Mouse (Mus musculus): Measurements from ENCODE around the gene Gnb3. TPM values are rescaled to one million over a fixed set of nuclear protein-coding genes. Genes with fewer than 3 reads are reported as not detected.
"Not testable (repeated sequence)": the region's sequence is repeated elsewhere in the genome, so short reads cannot be mapped to it uniquely, and the experiment has no call there.

The Gnb3 gene
- total RNA-seq, 4 experiments from 2014 or later, result 0.70 to 1.1 (median 1.0) TPM

- no peak for DNase-seq (ENCODE audit: low spot score in 2 of 2)
Measured at GRCm38 (mm10) chr6:124803061-124803460, 37.0 kb downstream of the Gnb3 start.

GRCm38 (mm10) chr6:124802400-124802799, 37.7 kb downstream of the Gnb3 start:
- not testable (repeated sequence) for DNase-seq (ENCODE audit: low spot score in 2 of 2)

- DNase-seq (ENCODE audit: low spot score in 2 of 2), result no peak
Measured at GRCm38 (mm10) chr6:124796200-124796599, 43.9 kb downstream of the Gnb3 start.

- DNase-seq (ENCODE audit: low spot score in 2 of 2), result no peak
Measured at GRCm38 (mm10) chr6:124795781-124796180, 44.3 kb downstream of the Gnb3 start.

GRCm38 (mm10) chr6:124791911-124792310, 48.2 kb downstream of the Gnb3 start:
- no peak for DNase-seq (ENCODE audit: low spot score in 2 of 2)

GRCm38 (mm10) chr6:124790121-124790520, 50.0 kb downstream of the Gnb3 start:
- no peak for DNase-seq (ENCODE audit: low spot score in 2 of 2)

GRCm38 (mm10) chr6:124789519-124789918, 50.6 kb downstream of the Gnb3 start:
- DNase-seq (ENCODE audit: low spot score in 2 of 2), result no peak

GRCm38 (mm10) chr6:124787722-124788121, 52.4 kb downstream of the Gnb3 start:
- DNase-seq (ENCODE audit: low spot score in 2 of 2), result no peak

GRCm38 (mm10) chr6:124786756-124787420, 53.2 kb downstream of the Gnb3 start:
- DNase-seq (ENCODE audit: low spot score in 2 of 2), result no peak

Other genes starting within 250 kb of the Gnb3 start
- gene C1s2, start 204.2 kb downstream of the Gnb3 start, total RNA-seq (2022), result under 1 TPM; 0.44 to 0.70 (median 0.51) TPM
- 10 to 100 TPM; 12.6 to 18.1 (median 15.6) TPM for gene Lpcat3, start 177.2 kb downstream of the Gnb3 start, total RNA-seq (2022)
- gene Emg1, start 128.1 kb downstream of the Gnb3 start, total RNA-seq (2022), result 10 to 100 TPM; 62.1 to 74.4 (median 66.1) TPM
- 100 to 1,000 TPM; 140 to 157 (median 153) TPM for gene Phb2, start 127.9 kb downstream of the Gnb3 start, total RNA-seq (2022)
- gene Ptpn6, start 101.6 kb downstream of the Gnb3 start, total RNA-seq (2022), result 1 to 10 TPM in 3 of 4 experiments, under 1 TPM in 1; 0.80 to 2.0 (median 1.2) TPM
- gene Grcc10, start 98.9 kb downstream of the Gnb3 start, total RNA-seq (2022), result 100 to 1,000 TPM; 146 to 173 (median 164) TPM
- gene Gm45234, start 84.3 kb downstream of the Gnb3 start, total RNA-seq (2022), result not detected
- gene Atn1, start 83.8 kb downstream of the Gnb3 start, total RNA-seq (2022), result 10 to 100 TPM; 41.9 to 59.4 (median 49.2) TPM
- gene Eno2, start 70.6 kb downstream of the Gnb3 start, total RNA-seq (2022), result 1 to 10 TPM in 3 of 4 experiments, under 1 TPM in 1; 0.75 to 1.4 (median 1.1) TPM
- gene Lrrc23, start 60.5 kb downstream of the Gnb3 start, total RNA-seq (2022), result not detected
- 1 to 10 TPM; 1.9 to 4.1 (median 2.9) TPM for gene Spsb2, start 31.6 kb downstream of the Gnb3 start, total RNA-seq (2022)
- gene Tpi1, start 26.0 kb downstream of the Gnb3 start, total RNA-seq (2022), result 1,000 to 10,000 TPM; 2,418 to 2,798 (median 2,572) TPM
- 10 to 100 TPM; 44.3 to 48.1 (median 45.2) TPM for gene Usp5, start 10.8 kb downstream of the Gnb3 start, total RNA-seq (2022)
- gene Cdca3, start 10.7 kb downstream of the Gnb3 start, total RNA-seq (2022), result under 1 TPM; 0.31 to 0.51 (median 0.37) TPM
- 1 to 10 TPM; 2.0 to 4.5 (median 3.3) TPM for gene P3h3, start 17.5 kb upstream of the Gnb3 start, total RNA-seq (2022)
- not detected for gene Gpr162, start 23.7 kb upstream of the Gnb3 start, total RNA-seq (2022)
- gene Cd4, start 47.9 kb upstream of the Gnb3 start, total RNA-seq (2022), result under 1 TPM in 1 of 4 experiments, not detected in 3; 0.11 TPM
- under 1 TPM in 1 of 4 experiments, not detected in 3; 0.31 TPM for gene Lag3, start 71.4 kb upstream of the Gnb3 start, total RNA-seq (2022)
- 10 to 100 TPM; 64.6 to 83.2 (median 76.8) TPM for gene Ptms, start 79.8 kb upstream of the Gnb3 start, total RNA-seq (2022)
- gene Mlf2, start 91.1 kb upstream of the Gnb3 start, total RNA-seq (2022), result 100 to 1,000 TPM; 192 to 219 (median 202) TPM
- gene Cops7a, start 125.3 kb upstream of the Gnb3 start, total RNA-seq (2022), result 100 to 1,000 TPM; 122 to 142 (median 131) TPM
- under 1 TPM in 3 of 4 experiments, not detected in 1; 0.19 to 0.70 (median 0.36) TPM for gene Pianp, start 156.4 kb upstream of the Gnb3 start, total RNA-seq (2022)
- gene Zfp384, start 168.9 kb upstream of the Gnb3 start, total RNA-seq (2022), result 10 to 100 TPM; 24.3 to 29.7 (median 27.4) TPM
- 10 to 100 TPM; 19.8 to 22.3 (median 20.7) TPM for gene Ing4, start 199.5 kb upstream of the Gnb3 start, total RNA-seq (2022)
- 1 to 10 TPM in 3 of 4 experiments, under 1 TPM in 1; 0.97 to 2.5 (median 1.5) TPM for gene Acrbp, start 209.4 kb upstream of the Gnb3 start, total RNA-seq (2022)
- under 1 TPM in 1 of 4 experiments, not detected in 3; 0.20 TPM for gene Lpar5, start 227.6 kb upstream of the Gnb3 start, total RNA-seq (2022)

Measured in gastrocnemius, adult 8-10 months (tissue).